Mouse (Mus musculus) small intestine, adult 2 months (tissue): ENCODE results near the gene Asns.

Source experiments
- CTCF ChIP-seq: fragments of 200-500 bp; IDR thresholded peaks from 2 replicates; pipeline ENCODE4 v1.5.1; 2012; ENCODE audit warnings: low read depth, mild to moderate bottlenecking, control low read depth, inconsistent platforms, low read length, moderate library complexity, mixed read lengths; ENCODE audit not compliant: insufficient replicate concordance, insufficient read length; ENCODE audit errors: extremely low read depth
- POLR2A ChIP-seq: fragments of 200-500 bp; IDR thresholded peaks from 2 replicates; pipeline ENCODE4 v1.6.1; 2012; ENCODE audit warnings: low read depth, mild to moderate bottlenecking, control low read depth, inconsistent platforms, low read length, moderate library complexity

GRCm38 (mm10) chr6:7660377-7661080 lies 32.5 kb downstream of the Asns start:
- TF ChIP-seq CTCF (no peak), POLR2A (no peak)
